Mouse (Mus musculus) regulatory T cell (primary cell): ENCODE data around the gene Ifnar1.
"Not testable (repeated sequence)": the region's sequence is repeated elsewhere in the genome, so short reads cannot be mapped to it uniquely, and the experiment has no call there.

ENCODE experiments used
- in situ Hi-C: fragments of 300-600 bp; cut with MboI, MseI; formaldehyde crosslinking; loops from one replicate; pipeline ENCODE4 v1.15.1; 2025; ENCODE audit warnings: high pct_unique_total_duplicates

Ifnar1 gene

DNA sequence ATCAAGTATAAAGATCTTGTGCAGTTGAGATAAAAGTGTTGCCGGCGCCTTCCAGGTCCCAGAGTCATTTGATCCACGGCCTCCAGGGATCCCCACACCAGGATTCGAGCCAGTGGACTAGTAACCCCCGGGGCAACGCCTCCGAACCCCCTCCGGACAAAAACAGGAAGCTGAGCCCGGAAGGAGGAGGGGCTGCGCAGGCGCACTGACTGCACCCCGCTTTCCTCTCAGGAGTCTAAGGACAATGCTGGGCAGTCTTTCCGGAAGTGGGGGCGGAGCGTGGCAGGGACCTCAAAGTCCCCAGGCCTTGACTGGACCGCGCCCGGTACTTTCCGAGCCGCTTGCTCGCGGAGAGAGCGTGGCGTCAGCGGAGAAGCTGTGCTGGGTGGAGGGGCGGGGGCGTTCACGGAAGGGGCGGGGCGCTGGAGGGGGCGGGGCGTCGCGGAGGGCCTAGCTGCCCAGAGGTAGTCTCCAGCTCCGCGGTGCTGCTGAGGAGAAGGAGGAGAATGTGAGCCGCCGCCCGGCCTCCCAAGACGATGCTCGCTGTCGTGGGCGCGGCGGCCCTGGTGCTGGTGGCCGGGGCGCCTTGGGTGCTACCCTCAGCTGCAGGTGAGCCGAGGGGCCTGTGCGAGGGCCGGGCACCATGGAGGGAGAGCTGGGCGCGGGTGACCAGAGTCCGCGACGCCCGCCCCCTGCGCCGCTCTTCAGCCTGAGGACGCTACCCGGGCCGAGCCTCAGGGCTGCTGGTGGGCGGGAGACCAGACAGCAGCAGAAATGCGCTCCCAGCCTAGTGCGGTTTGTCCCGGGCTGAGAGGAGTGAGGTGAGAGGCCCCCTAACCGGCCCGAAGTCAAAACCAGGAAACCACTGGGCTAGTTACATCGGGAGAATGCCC, at the start of gene Ifnar1:
TSS of gene Ifnar1 (plus strand) at position 431 of the 893 bp plus-strand sequence.
- in situ Hi-C loops, result loop anchor here (25.0 kb wide), 1 partner anchor 123 kb away; the partner anchor contains the start of gene Ifnar2

DNA sequence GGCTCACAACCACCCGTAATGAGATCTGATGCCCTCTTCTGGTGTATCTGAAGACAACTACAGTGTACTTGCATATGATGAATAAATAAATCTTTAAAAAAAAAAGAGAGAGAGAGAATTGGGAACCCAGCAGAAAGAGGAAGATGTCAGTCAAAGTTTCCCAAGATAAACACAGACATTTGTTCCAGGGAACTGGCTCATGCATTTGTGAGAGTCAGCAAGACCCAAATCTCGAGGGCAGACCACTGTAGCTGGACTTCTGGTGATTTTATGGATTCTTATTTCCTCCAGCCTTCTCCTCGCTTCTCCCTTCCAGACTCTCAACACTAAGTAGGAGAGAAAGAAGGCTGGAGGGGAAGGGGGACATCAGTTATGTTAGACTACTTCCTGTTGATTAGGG, 47.0 kb upstream of the Ifnar1 start:
- in situ Hi-C loops, result no loop called here

DNA sequence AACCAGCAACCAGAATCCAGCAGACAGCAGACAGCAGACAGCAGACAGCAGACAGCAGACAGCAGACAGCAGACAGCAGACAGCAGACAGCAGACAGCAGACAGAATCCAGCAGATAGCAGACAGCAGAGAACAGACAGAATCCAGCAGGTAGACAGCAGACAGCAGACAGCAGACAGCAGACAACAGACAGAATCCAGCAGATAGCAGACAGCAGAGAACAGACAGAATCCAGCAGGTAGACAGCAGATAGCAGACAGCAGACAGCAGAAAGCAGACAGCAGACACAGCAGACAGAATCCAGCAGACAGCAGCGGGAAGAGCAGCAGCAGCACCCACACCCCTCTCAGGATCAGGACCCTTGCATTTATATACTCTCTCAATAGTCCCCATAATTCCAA, 46.4 kb upstream of the Ifnar1 start:
- in situ Hi-C loops, result not testable (repeated sequence)

DNA sequence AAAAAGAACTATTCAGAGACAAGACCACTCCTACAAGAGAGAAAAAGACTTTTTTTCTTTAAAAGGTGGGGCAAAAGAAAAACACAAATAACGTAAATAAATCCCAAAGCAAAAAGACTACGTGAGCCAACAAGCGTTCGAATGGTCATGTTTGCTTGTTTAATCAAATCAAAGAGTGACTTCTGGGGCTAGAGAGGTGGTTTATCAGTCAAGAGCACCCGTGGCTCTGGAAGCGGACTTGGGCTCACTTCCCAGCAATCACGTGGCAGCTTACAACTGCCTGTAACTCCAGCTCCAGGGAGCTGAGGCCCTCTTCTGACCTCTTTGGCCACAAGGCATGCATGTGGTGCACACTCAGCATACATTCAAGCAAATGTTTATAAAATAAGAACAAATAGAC, 43.7 kb upstream of the Ifnar1 start:
- in situ Hi-C loops, result loop anchor here (5.0 kb wide), 1 partner anchor 34 kb away; the partner anchor contains the start of gene Il10rb

DNA sequence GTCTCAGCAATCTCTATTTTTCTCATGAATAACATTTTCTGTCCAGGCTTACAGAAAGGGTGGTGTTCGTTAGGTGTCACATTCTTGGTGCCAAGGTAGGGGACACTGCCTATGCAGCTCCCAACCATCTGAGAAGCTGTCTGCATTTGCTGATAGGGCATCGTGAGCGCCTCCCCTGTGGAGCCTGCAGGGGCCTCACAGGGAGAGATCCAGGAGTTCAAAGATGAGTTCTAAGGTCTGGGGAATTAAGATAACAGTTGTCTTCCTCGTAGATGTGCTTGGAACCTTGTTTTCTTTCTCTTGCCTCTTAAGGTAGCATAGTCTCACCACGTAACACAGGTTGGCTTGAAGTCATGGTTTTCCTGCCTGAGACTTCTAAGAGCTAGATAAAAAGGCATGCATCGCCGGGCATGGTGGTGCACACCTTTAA, 43.2 kb upstream of the Ifnar1 start:
- in situ Hi-C loops, result loop anchor here (5.0 kb wide), 1 partner anchor 35 kb away; the partner anchor contains the start of gene Il10rb

DNA sequence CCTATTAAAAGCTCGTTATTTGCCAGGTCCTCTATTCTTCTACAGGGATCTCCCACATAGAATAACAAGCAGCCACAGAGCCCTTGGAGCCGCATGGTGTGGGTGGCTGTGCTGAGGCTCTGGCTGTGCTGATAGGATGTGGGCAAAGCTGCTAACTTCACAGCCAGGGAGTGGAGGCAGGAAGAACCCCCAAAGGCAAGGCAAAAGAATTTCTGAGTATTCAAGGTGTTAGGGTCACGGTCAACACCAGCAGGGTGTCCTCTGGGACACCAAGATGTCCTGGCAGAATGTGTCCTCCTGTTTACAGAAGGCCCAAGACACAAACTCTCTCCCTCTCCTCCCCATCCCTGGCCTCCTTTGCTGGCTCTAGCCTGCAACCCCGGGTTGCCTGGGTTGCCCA, 42.6 kb upstream of the Ifnar1 start:
- in situ Hi-C loops, result loop anchor here (5.0 kb wide), 1 partner anchor 35 kb away; the partner anchor contains the start of gene Il10rb

DNA sequence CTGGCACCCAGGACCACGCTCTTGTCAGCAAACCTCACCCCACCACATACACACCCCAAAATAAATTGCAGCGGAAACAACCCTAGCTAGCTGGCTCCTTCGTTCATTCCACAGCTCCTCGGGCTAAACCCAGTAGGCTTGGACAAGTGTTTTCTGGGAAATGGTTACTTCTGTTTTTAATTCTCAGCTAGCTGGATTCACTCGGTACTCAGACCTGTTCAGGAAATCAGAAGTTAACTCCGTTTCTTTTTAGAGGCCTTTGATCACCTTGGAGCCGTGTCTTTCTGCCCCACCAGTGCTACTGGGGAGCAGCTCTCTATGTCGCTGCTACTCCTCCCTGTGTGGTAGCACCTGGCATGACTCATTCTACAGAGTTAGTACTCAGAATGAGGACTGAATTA, 41.8 kb upstream of the Ifnar1 start:
- in situ Hi-C loops, result loop anchor here (5.0 kb wide), 1 partner anchor 36 kb away; the partner anchor contains the start of gene Il10rb

DNA sequence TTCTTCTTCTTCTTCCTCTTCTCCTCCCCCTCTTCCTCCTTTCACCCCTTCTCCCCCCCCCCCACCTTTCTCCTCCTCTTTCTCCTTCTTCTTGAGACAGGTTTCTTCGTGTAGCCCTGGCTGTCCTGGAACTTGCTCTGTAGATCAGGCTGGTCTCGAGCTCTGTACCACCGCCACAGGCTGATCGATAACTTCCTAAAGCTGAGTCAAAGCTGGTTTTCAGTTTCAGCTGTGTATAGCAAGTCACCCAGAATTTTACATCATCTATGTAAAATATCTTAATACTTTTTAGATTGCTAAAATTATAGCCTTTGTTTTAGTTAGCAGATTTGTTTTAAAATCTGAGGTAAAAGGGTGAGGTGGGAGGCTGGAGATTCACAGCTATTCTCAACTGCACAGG, 40.2 kb upstream of the Ifnar1 start:
- in situ Hi-C loops, result loop anchor here (5.0 kb wide), 1 partner anchor 38 kb away; the partner anchor contains the start of gene Il10rb

DNA sequence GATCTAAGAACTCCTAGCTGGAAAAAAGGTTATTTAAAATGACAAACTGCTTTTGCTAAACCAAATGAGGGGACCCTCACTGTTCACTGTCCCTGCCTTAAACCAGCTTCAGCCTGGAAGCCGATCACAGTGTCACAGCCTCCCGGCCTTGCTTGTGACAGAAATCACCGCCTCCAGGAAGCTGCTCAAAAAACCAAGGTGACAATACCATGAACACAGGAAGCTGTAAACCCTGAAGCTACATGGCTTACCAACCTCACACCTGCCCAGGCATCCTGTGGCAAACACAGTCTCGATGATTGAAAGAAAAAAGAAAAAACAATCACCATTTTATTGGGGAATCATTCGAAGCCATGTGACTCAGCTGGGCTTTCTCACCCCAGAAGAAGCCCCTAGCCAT, 39.5 kb upstream of the Ifnar1 start:
- in situ Hi-C loops, result no loop called here

DNA sequence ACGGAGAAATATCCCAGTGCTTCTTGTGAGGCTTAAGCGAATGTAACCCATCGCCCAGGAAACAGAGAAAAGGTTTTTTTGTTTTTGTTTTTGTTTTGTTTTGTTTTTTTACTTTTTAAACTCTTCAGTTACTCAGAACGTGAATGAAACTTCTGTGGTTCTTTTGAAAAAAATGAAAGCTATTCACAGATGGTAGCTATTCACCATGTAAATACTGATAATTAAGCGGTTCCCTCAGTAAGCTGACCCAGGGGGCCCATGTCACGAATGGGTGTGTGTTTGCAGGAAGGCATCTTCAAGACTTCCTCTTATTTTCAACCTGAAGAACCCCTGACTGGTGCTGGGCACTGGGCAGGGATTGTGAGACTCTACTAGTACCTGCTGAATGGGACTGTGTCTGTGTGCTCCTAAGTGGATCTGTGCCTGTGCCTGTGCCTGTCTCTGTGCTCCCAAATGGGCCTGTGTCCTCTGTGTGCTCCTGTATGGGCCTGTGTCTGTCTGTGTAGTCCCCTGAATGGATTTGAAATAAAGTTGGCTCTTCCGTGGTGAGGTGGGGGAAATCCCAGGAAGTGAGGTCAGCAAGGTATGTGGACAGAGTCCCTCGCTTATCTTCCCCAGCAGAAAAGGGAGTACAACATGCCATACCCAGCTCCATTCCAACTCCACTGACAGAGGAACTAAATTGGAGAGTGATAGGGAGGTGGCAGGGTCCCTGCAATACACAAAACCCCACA, 38.1 kb upstream of the Ifnar1 start:
- in situ Hi-C loops, result no loop called here

DNA sequence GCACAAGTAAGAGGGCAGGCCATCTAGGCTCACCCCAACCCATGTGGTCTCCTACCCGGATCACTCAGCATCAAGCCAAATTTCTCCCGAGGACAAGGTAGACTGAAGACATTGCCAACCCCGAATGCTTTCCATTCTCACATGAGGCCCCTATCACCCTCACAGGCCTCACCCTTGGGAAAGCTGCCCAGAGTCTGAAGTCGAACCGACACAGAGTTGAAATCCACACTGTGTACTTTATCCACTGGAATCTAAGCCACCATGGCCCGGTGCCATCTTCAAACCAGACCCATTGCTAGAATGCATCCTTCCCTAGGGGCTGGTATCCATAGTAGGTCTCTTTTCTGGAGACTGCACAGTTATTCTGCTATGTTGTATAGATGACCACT, 37.5 kb upstream of the Ifnar1 start:
- in situ Hi-C loops, result no loop called here

DNA sequence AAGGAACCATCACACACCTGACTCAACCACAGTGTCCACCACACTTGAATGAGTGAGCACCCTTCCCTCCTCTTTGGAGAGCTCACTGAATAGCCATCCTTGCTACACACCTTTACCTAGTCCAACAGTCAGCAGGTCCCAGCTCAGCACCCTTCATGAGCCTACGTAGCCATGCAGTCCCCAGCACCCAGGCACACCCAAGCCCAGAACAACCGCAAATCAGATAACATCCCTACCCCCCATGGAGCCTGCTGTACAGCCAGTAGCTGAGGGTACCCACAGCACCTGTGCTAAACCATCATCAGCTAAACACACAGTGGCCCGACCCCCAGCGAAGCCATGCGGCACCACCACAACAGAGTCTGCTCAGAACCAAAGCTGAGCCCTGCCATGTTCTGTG, 37.0 kb upstream of the Ifnar1 start:
- in situ Hi-C loops, result no loop called here

DNA sequence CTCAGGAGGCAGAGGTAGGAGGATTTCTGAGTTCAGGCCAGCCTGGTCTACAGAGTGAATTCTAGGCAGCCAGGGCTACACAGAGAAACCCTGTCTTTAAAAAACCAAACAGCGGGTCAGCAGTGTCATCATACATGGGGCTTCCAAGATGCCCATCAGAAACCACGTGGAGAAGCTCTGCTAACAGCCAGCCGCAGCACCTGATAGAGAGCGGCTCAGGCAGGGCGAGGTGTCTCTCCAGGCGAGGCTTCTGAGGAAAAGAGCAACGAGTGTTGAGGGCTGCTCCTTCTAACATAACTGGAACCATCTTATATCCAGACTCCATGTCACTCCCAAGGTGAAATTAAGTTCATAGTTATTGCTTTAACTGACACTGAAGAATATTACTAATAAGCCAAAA, 36.1 kb upstream of the Ifnar1 start:
- in situ Hi-C loops, result no loop called here

DNA sequence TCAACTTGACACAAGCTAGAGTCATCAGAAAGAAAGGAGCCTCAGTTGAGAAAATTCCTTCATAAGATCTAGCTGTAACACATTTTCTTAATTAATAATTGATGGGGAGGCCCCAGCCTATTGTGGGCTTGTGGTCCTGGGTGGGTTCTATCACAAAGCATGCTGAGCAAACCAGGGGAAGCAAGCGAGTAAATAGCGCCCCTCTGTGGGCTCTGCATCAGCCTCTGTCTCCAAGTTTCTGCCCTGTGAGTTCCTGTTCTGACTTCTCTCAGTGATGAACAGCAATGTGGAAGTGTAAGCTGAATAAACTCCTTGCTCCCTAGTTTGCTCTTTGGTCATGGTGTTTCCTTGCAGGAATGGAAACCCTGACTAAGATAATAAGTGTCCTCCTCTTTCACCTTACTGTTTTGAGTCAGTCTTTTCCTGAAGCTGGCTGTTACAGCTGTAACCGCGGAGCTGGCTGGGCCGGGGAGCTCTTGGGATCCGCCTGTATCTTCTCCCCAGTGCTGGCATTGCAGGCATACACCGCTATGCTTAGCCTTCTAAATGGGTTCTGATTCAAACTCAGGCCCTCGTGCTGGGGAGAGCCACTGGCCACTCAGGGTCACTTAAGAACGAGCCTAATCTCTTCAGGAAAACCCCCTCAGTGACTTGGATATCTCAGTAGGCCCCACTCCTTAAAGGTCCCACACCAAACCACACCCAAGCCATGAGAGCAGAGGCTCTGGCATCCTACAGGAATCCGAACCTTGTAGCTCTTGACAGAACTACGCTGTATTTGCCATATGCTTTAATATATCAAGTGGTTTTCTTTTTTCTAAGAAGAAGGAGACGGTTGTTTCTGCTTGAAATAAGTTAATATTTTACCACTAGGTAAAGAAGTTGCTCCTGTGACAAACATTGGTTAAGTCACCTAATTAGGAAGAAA, 34.6 kb upstream of the Ifnar1 start:
- in situ Hi-C loops, result no loop called here

DNA sequence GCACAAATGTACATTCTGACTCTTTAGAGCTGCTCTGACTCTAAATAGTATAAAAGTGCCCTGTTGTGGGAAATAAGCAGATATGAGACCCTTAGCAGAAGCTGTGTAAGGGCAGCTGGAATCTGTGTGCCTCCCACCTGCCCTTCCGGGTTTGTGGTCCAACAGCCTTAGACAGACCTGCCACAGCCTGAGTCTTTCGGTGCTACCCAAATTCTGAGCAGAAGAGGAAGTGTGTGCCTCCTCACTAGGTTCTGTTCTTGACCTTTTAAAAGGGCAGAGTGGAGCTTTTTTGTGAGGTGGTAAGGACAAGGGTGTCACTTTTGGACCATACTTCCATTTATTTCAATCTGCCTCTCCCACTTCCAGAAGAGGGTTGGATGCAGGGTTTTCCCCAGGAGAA, 33.1 kb upstream of the Ifnar1 start:
- in situ Hi-C loops, result no loop called here

DNA sequence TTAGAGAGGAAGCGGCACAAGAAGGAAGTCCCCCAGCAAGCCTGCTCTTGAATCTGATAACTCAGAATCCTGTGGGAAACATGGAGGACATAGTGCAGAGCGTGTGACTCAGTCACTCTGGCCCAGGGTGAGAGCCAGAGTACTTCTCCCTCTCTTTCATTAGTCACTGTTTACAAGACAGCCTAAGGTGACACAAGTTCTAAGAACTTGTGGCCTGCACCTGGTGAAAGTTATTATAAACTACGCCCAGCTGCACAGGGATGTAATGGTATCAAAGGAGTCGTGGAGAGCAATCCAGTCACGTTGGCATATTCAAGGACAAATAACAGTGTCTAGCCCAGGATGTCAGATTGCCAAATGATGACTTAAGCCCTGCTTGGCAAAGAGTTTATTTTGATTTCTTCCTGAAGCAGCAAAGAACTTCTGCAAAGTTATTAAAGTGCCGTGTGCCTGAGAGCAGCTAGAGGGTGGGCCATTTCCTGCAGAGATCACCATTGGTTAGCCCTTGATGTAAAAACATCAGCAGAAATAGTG, 32.6 kb upstream of the Ifnar1 start:
- in situ Hi-C loops, result no loop called here

DNA sequence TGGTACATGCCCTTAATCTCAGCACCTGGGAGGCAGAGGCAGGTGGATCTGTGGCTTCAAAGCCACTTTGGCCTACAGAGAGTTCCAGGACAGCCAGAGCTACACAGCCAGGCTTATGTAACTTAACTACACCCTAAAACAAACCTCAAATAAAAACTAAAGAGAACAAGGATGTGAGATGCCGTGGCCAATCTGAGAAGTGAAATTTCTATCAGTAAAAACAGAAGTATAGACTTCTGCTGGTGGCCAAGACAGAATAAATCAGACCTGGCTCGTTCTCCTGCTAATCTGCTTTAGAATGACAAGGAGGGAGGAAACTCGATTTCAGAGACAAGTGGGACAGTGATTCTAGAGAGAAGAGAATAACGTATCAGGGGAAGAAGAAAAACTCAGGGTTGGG, 29.2 kb upstream of the Ifnar1 start:
- in situ Hi-C loops, result no loop called here

DNA sequence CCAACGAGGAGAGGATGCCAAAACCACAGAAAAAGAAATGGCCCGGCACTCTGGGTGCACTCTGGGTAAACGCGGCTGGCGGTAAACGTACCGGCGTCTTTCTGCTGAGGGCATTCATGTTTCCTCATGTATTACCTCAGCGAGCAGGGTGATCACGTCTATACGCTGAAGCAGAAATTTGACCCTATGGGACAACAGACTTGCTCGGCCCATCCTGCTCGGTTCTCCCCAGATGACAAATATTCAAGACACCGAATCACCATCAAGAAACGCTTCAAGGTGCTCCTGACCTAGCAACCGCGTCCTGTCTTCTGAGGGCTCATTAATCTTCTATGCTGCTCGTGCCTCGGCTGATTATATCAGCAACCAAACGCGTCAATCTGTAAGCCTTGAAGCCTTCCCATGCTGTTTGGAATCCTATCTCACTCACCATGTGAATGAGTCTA, 26.7 kb upstream of the Ifnar1 start:
- in situ Hi-C loops, result no loop called here

DNA sequence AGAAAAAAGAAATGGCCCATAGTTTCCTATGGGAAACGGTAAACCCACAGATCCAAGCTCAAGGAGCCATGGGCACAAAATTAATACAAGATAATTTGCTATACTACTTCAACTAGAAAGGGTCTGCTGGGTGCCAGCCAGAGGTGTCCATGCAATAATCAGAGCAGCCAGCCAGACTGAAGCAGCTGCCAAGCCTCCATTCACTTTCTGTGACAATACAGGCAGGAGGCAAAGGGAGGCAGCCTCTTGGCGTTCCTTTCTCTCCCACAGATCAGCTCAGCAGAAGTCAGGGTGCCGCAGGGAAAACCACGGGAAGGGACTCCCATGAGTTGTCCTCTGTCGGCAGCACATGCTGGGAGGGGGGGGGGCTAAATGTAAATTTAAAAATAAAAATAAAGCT, 26.1 kb upstream of the Ifnar1 start:
- in situ Hi-C loops, result no loop called here

DNA sequence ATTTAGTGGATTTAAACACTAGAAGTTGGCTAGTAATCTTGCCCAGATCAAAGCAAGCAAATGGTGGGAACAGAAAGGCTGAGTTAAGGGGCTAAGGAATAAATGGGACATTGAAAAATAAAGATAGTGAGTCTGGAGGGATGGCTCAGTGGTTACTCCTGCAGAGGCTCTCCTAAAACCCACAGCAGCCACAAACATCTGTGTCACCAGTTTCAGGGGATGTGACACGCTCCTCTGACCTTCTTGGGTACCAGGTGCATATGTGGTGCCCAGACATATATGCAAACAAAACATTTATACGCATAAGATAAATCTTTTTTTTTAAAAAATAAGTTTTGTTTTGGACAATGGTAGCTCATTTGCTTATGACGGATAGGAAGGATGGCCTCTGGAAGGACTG, 25.6 kb upstream of the Ifnar1 start:
- in situ Hi-C loops, result no loop called here

DNA sequence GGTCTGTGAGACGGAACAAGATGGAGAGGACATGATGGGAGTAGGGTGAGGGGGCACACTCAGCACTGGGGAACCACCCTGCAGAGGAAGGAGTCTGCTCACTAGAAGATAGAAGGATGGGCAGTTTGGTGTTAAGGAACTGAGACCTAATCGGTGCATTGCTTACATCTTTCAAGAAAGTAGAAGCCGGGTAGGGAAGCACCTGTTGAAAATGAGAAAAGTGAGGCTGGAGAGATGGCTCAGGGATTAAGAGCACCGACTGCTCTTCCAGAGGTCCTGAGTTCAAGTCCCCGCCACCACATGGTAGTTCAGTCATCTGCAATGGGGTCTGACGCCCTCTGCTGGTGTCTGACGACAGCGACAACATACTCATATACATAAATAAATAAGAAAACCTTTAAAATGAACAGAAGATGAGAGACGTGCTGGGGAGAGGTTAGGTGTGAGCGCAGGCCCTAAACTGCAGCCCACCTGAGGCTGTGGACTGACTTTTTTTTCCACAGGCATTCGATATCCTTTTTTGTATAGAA, 25.1 kb upstream of the Ifnar1 start:
- in situ Hi-C loops, result no loop called here
